Mouse (Mus musculus) forebrain, embryonic 13.5 days (tissue): ENCODE results near the gene Uqcc3. TPM values are rescaled to one million over a fixed set of nuclear protein-coding genes. Genes with fewer than 3 reads are reported as not detected.
A peak's percentile ranks its signal among the peaks of the same experiment; 100 is the strongest.

Source experiments
- ATAC-seq: fragments of 200-750 bp; cut with Nextera tagmentation; 2 replicates; pipeline ENCODE4 v1.8.0; 2017
- H3K27ac ChIP-seq: fragments of 300-500 bp; sonication (generic); 2 replicates; pipeline ENCODE4 v1.5.1; 2015; ENCODE audit warnings: inconsistent platforms, mild to moderate bottlenecking, moderate library complexity
- H3K27me3 ChIP-seq: fragments of 300-500 bp; sonication (generic); 2 replicates; pipeline ENCODE4 v1.6.1; 2015; ENCODE audit warnings: mild to moderate bottlenecking, inconsistent platforms
- H3K36me3 ChIP-seq: fragments of 300-500 bp; sonication (generic); 2 replicates; pipeline ENCODE4 v1.6.1; 2015; ENCODE audit warnings: mild to moderate bottlenecking, inconsistent platforms; ENCODE audit not compliant: poor library complexity, severe bottlenecking
- H3K4me1 ChIP-seq: fragments of 300-500 bp; sonication (generic); 2 replicates; pipeline ENCODE4 v1.6.1; 2015; ENCODE audit warnings: inconsistent platforms
- H3K4me2 ChIP-seq: fragments of 300-500 bp; sonication (generic); 2 replicates; pipeline ENCODE4 v1.6.1; 2015; ENCODE audit warnings: inconsistent platforms, mild to moderate bottlenecking, moderate library complexity
- H3K4me3 ChIP-seq: fragments of 300-500 bp; sonication (generic); 2 replicates; pipeline ENCODE4 v1.5.1; 2015; ENCODE audit warnings: mild to moderate bottlenecking, inconsistent platforms
- H3K9ac ChIP-seq: fragments of 300-500 bp; sonication (generic); 2 replicates; pipeline ENCODE4 v1.6.1; 2015; ENCODE audit warnings: mild to moderate bottlenecking, inconsistent platforms
- H3K9me3 ChIP-seq: fragments of 300-500 bp; sonication (generic); replicated peaks from 2 replicates; pipeline ENCODE4 v1.6.1; 2016; ENCODE audit warnings: inconsistent platforms
- WGBS: fragments of 180-500 bp; shearing (Covaris S2); methylation state at CpG from one replicate; pipeline ENCODE4 v1.1.7; 2015; 5-methylcytosine and 5-hydroxymethylcytosine counted together
- polyA plus RNA-seq: library from polyadenylated mRNA; unstranded; fragments of >200 nt; fragmentation: Nextera tagmentation; extraction: Ambion mirVana; gene quantifications from 2 replicates; pipeline ENCODE4 v1.2.1, GENCODE M21; 2015

Gene Uqcc3
- polyA plus RNA-seq = 61.8 and 64.6 TPM in 2 replicates

DNA sequence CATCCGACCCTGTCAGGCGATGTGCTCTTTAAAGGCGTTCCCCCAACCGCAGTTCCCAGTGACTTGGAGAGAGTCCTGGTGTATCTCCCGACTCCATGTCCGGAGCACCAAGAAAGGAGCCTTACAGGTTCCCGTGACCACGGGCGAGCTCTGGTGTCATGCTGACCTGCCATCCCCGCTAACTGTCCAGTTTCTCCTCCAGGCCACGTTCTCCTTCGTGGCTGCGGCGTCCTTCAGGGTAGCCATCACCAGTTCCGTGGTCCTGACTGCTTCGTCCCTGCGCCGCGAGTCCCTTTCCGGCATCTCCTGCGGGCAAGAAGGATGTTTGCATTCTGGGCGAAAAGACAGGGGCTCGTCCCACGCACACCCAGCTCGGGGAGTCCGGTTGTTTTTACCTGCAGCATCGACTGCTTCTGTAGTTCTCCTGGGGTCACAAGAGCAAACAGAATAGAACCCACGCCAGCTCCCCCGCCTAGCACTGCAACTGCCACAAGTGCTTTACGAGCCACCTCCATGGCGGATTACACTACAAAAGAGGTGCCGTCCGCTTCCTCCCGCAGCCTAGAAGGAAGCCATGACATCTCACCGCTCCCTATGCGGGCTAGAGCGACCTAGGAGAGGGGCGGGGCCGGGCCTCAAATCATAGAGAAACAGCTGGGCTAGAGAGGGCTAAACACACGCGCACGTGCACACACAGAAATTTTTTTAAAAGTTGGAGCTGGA lies at the start of gene Uqcc3:
TSS of gene Uqcc3 (minus strand) at position 613 of the 723 bp plus-strand sequence.
- WGBS = under 1% methylated on average over 42 of the region's 42 CpGs
- H3K9me3 ChIP-seq = no peaks in the 10 kb centered on the region
- H3K4me2 ChIP-seq = peak within 1 kb of the TSS; percentile 67
- ATAC-seq = peak; percentile 98
- peaks cover 19% of the 10 kb centered on the region for H3K36me3 ChIP-seq
- H3K27ac ChIP-seq = peak within 1 kb of the TSS; percentile 79
- H3K4me1 ChIP-seq = peaks cover 10% of the 10 kb centered on the region
- H3K4me3 ChIP-seq = peak within 1 kb of the TSS; percentile 66
- no peaks in the 10 kb centered on the region for H3K27me3 ChIP-seq
- peak within 1 kb of the TSS; percentile 87 for H3K9ac ChIP-seq

DNA sequence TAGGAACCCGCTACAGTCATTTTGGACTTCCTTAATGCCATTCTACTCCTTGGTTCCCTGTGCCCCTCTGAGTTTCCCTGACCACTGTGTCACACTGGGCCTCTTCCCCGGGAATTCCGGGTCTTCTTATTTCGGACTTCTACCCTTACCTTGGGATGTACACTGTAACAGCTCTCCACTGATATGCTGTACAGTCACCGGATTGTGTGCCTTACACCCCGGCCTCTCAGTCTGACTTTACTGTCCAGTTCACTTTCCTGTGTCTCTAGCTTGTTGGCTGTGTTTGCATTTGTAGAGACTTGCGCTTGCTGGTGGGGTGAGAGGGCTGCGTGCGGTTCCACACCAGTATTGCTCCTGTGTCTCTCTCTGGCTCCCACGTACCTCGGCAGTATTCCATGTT lies 49.4 kb upstream of the Uqcc3 start:
- H3K4me1 ChIP-seq = peaks cover 20% of the 10 kb centered on the region
- H3K4me2 ChIP-seq = peak overlapping the region; percentile 76
- no peaks in the 10 kb centered on the region for H3K9me3 ChIP-seq
- H3K36me3 ChIP-seq = peaks cover 44% of the 10 kb centered on the region
- peak overlapping the region; percentile 77 for H3K9ac ChIP-seq
- WGBS = 19% methylated on average over 11 of the region's 11 CpGs
- peaks cover 11% of the 10 kb centered on the region for H3K27me3 ChIP-seq
- peak overlapping the region; percentile 56 for H3K4me3 ChIP-seq
- peak; percentile 23; the same call in 1 of the 2 replicates for ATAC-seq
- H3K27ac ChIP-seq = no peak overlapping the region

GRCm38 (mm10) chr19:8929224-8930088 lies 48.7 kb upstream of the Uqcc3 start, which contains the start of the genes Rom1 and Eml3:
Gene Rom1 (minus strand): TSS chr19:8929356.
Gene Eml3 (plus strand): TSS chr19:8929552.
- H3K36me3 ChIP-seq = peaks cover 44% of the 10 kb centered on the region
- under 1% methylated on average over 68 of the region's 74 CpGs for WGBS
- peak; percentile 58 for ATAC-seq
- peak within 1 kb of the TSS; percentile 77 for H3K9ac ChIP-seq
- peak within 1 kb of the TSS; percentile 56 for H3K4me3 ChIP-seq
- peaks cover 20% of the 10 kb centered on the region for H3K4me1 ChIP-seq
- H3K27me3 ChIP-seq = peaks cover 11% of the 10 kb centered on the region
- H3K9me3 ChIP-seq = no peaks in the 10 kb centered on the region
- H3K4me2 ChIP-seq = peak within 1 kb of the TSS; percentile 76
- no peak within 1 kb of the TSS; the same call in 1 of the 2 replicates for H3K27ac ChIP-seq

GRCm38 (mm10) chr19:8928689-8929223 lies 48.0 kb upstream of the Uqcc3 start:
- H3K36me3 ChIP-seq = peaks cover 40% of the 10 kb centered on the region
- peak overlapping the region; percentile 76 for H3K4me2 ChIP-seq
- 15% methylated on average over 16 of the region's 16 CpGs for WGBS
- peak overlapping the region; percentile 56 for H3K4me3 ChIP-seq
- H3K9ac ChIP-seq = peak overlapping the region; percentile 77
- no peak overlapping the region for H3K27ac ChIP-seq
- H3K9me3 ChIP-seq = no peaks in the 10 kb centered on the region
- peaks cover 11% of the 10 kb centered on the region for H3K27me3 ChIP-seq
- peaks cover 20% of the 10 kb centered on the region for H3K4me1 ChIP-seq
- peak; percentile 44 for ATAC-seq

GRCm38 (mm10) chr19:8927891-8928525 lies 47.3 kb upstream of the Uqcc3 start:
- 90% methylated on average over 12 of the region's 12 CpGs for WGBS
- Histone ChIP-seq H3K27ac (no peak overlapping the region), H3K36me3 (peaks cover 35% of the 10 kb centered on the region), H3K9me3 (no peaks in the 10 kb centered on the region), H3K4me2 (no peak overlapping the region), H3K9ac (no peak overlapping the region), H3K4me3 (no peak overlapping the region), H3K4me1 (peaks cover 20% of the 10 kb centered on the region), H3K27me3 (peaks cover 11% of the 10 kb centered on the region)
- no peak for ATAC-seq

DNA sequence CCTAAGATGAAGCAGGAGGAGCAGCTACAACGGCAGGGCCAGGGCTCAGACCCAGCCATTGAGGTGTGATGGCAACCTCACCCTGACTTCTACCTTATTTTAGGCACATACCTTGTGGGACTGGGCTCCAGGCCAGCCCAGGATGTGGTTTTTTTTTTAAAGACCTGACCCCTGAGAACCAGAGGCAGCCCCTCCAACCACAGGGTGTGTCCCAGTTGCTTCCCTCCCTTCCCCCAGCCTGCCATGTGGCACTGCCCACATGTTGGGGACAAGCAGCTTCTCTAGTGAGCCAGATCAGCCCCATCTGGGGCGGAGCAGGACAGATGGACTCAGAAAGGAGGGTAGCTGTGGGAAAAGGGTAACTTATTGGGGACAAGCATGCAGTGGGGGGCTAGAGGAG lies 46.0 kb upstream of the Uqcc3 start:
- Histone ChIP-seq H3K4me3 (no peak overlapping the region), H3K27me3 (peaks cover 11% of the 10 kb centered on the region), H3K4me2 (no peak overlapping the region), H3K9me3 (no peaks in the 10 kb centered on the region), H3K9ac (no peak overlapping the region), H3K27ac (no peak overlapping the region), H3K4me1 (peaks cover 22% of the 10 kb centered on the region), H3K36me3 (peaks cover 35% of the 10 kb centered on the region)
- WGBS = 90% methylated on average over 2 of the region's 2 CpGs
- no peak for ATAC-seq

DNA sequence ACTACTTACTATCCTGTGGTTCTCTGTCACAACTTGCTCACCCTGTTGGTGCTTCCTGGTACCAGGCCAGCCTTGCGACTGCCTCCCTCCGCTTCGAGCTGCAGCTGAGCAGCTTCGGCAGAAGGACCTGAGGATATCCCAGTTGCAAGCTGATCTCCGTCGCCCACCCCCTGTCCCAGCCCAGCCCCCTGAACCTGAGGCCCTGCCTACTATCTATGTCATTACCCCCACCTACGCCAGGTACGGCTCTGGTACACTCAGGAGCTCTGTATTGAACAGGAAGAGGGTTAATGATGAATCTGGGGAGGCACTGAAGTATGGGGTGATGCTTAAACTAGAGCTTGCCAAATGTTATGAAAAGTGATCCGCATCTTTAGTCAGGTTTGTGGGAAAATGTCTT lies 41.0 kb upstream of the Uqcc3 start:
- Histone ChIP-seq H3K4me1 (peaks cover 15% of the 10 kb centered on the region), H3K9ac (no peak overlapping the region), H3K27ac (no peak overlapping the region), H3K4me3 (peak overlapping the region; percentile 80; the same call in 1 of the 2 replicates), H3K27me3 (no peaks in the 10 kb centered on the region), H3K9me3 (no peaks in the 10 kb centered on the region), H3K4me2 (peak overlapping the region; percentile 71), H3K36me3 (peaks cover 20% of the 10 kb centered on the region)
- WGBS = 87% methylated on average over 9 of the region's 9 CpGs
- ATAC-seq = no peak

DNA sequence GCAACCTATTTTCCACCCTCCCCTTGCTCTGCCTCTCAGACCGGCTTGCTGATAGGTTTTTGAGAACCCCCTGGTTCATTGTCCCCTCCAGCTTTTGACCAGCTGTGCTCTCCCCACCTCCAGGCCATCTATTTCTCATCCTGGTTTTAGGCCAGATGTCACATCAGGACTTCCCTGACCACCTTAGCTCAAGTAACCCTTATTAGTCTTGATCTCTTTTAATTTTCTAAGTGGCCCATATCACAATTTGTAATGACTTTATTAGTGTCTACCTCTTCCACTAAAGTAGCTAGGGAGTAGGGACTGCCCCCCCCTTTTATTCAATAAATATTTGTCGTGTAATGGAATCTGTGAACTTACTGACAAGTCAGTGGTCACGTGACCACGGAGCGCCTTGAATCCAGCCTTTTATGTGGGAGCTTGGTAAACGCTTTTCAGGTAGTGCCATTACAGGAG lies 40.1 kb upstream of the Uqcc3 start:
- Histone ChIP-seq H3K4me3 (peak overlapping the region; percentile 80), H3K9ac (peak overlapping the region; percentile 84), H3K9me3 (no peaks in the 10 kb centered on the region), H3K36me3 (peaks cover 21% of the 10 kb centered on the region), H3K4me2 (peak overlapping the region; percentile 71), H3K27ac (peak overlapping the region; percentile 74), H3K27me3 (no peaks in the 10 kb centered on the region), H3K4me1 (peaks cover 15% of the 10 kb centered on the region)
- ATAC-seq = peak; percentile 0; the same call in 1 of the 2 replicates
- 2% methylated on average over 6 of the region's 6 CpGs for WGBS

- H3K4me1 ChIP-seq = peaks cover 15% of the 10 kb centered on the region
- peak; percentile 98 for ATAC-seq
- H3K27ac ChIP-seq = peak within 1 kb of the TSS; percentile 74
- H3K9ac ChIP-seq = peak within 1 kb of the TSS; percentile 84
- H3K27me3 ChIP-seq = no peaks in the 10 kb centered on the region
- 3% methylated on average over 38 of the region's 50 CpGs for WGBS
- peak within 1 kb of the TSS; percentile 80 for H3K4me3 ChIP-seq
- H3K4me2 ChIP-seq = peak within 1 kb of the TSS; percentile 71
- H3K9me3 ChIP-seq = no peaks in the 10 kb centered on the region
- peaks cover 21% of the 10 kb centered on the region for H3K36me3 ChIP-seq
These were observed 39.5 kb upstream of the Uqcc3 start, which contains the start of gene B3gat3 for GRCm38 (mm10) chr19:8920073-8920736. Gene B3gat3 (plus strand): TSS chr19:8920374.

DNA sequence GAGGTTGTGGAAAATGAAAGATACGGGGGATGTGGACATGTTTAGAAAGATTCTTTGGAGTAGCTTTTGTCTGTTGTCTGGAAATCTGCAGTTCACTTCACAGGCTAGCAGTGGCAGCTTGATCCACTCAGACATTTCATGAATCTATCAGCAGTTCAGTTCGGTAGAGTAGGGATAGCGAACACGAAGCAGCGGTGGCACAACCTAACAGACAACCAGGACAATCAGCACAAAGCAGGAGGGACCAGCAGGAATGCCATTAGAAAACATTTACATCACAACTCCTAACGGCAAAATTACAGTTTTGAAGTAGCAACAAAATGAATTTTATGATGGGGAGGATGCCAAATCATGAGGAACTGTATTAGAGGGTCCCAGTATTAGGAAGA lies 39.0 kb upstream of the Uqcc3 start:
- H3K4me1 ChIP-seq = peaks cover 15% of the 10 kb centered on the region
- no peaks in the 10 kb centered on the region for H3K27me3 ChIP-seq
- 0 out of 2 replicates have a peak overlapping the region, but pooled peaks have one; percentile 74 for H3K27ac ChIP-seq
- no peak overlapping the region for H3K9ac ChIP-seq
- 77% methylated on average over 6 of the region's 6 CpGs for WGBS
- H3K4me2 ChIP-seq = peak overlapping the region; percentile 71
- peaks cover 25% of the 10 kb centered on the region for H3K36me3 ChIP-seq
- no peaks in the 10 kb centered on the region for H3K9me3 ChIP-seq
- ATAC-seq = peak; percentile 1; the same call in 1 of the 2 replicates
- H3K4me3 ChIP-seq = peak overlapping the region; percentile 80

DNA sequence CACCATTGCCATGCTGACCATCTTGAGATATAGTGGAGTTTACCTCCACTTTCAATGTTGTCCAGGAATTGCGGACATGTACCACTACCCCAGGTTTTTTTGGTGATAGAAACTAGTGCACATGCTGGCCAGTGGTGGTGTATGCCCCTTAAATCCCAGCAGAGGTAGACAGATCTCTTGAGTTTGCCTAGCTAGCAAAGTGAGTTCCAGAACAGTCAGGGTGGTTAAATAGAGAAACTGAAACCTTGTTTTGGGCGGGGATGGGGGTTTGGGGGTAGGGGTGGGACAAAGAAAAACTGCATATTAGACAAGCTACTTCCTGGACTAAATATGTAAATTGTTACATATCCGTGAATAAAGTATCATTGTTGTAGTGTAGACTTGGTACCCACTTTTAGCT lies 38.3 kb upstream of the Uqcc3 start:
- no peaks in the 10 kb centered on the region for H3K9me3 ChIP-seq
- no peak overlapping the region for H3K4me3 ChIP-seq
- H3K9ac ChIP-seq = no peak overlapping the region
- 91% methylated on average over 3 of the region's 3 CpGs for WGBS
- no peak overlapping the region for H3K27ac ChIP-seq
- H3K27me3 ChIP-seq = no peaks in the 10 kb centered on the region
- H3K4me2 ChIP-seq = no peak overlapping the region
- ATAC-seq = no peak
- peaks cover 32% of the 10 kb centered on the region for H3K36me3 ChIP-seq
- H3K4me1 ChIP-seq = peaks cover 15% of the 10 kb centered on the region
